Mouse (Mus musculus) limb, embryonic 14.5 days (tissue): ENCODE data around the gene Mpzl1. TPM values are rescaled to one million over a fixed set of nuclear protein-coding genes. Genes with fewer than 3 reads are reported as not detected.

ENCODE experiments used
- ATAC-seq: fragments of 200-750 bp; cut with Nextera tagmentation; 2 replicates; pipeline ENCODE4 v1.8.0; 2017; ENCODE audit warnings: low read depth, moderate number of reproducible peaks, moderate TSS enrichment; ENCODE audit not compliant: low FRiP score
- DNase-seq: peaks from one replicate; pipeline ENCODE4 v3.0.0-alpha.2; 2015; ENCODE audit warnings: low spot score
- H3K27ac ChIP-seq: fragments of 300-500 bp; sonication (generic); replicated peaks from 2 replicates; pipeline ENCODE4 v1.5.1; 2014; ENCODE audit warnings: low read depth, mild to moderate bottlenecking, low read length, moderate library complexity, mixed read lengths
- H3K27me3 ChIP-seq: fragments of 300-500 bp; sonication (generic); 2 replicates; pipeline ENCODE4 v1.6.1; 2014; ENCODE audit warnings: low read length, mixed read lengths; ENCODE audit not compliant: control insufficient read depth, insufficient read depth
- H3K36me3 ChIP-seq: fragments of 300-500 bp; sonication (generic); 2 replicates; pipeline ENCODE4 v1.6.1; 2014; ENCODE audit warnings: mild to moderate bottlenecking, low read length, moderate library complexity, mixed read lengths; ENCODE audit not compliant: control insufficient read depth, insufficient read depth
- H3K4me1 ChIP-seq: fragments of 300-500 bp; sonication (generic); 2 replicates; pipeline ENCODE4 v1.6.1; 2014; ENCODE audit warnings: antibody characterized with exemption, low read length, mixed read lengths; ENCODE audit not compliant: control insufficient read depth, insufficient read depth
- H3K4me2 ChIP-seq: fragments of 300-500 bp; sonication (generic); replicated peaks from 2 replicates; pipeline ENCODE4 v1.6.1; 2014; ENCODE audit warnings: low read depth, mild to moderate bottlenecking, low read length, moderate library complexity; ENCODE audit not compliant: severe bottlenecking
- H3K4me3 ChIP-seq: fragments of 300-500 bp; sonication (generic); replicated peaks from 2 replicates; pipeline ENCODE4 v1.5.1; 2014; ENCODE audit warnings: low read length
- H3K9ac ChIP-seq: fragments of 300-500 bp; sonication (generic); 2 replicates; pipeline ENCODE4 v1.6.1; 2014; ENCODE audit warnings: mild to moderate bottlenecking, low read depth, low read length, moderate library complexity; ENCODE audit not compliant: severe bottlenecking
- H3K9me3 ChIP-seq: fragments of 300-500 bp; sonication (generic); 2 replicates; pipeline ENCODE4 v1.6.1; 2016; ENCODE audit warnings: low read length; ENCODE audit not compliant: control insufficient read depth
- POLR2A ChIP-seq: fragments of 200-500 bp; IDR thresholded peaks from 2 replicates; pipeline ENCODE4 v1.8.0; 2012; ENCODE audit warnings: inconsistent platforms, mild to moderate bottlenecking, moderate library complexity, borderline replicate concordance; ENCODE audit not compliant: insufficient read depth, insufficient read length; ENCODE audit errors: extremely low read depth
- WGBS: fragments of 180-500 bp; shearing (Covaris S2); extraction: QIAGEN DNeasy Blood & Tissue Kit; methylation state at CpG from one replicate; pipeline ENCODE4 v1.1.7; 2014; 5-methylcytosine and 5-hydroxymethylcytosine counted together
- polyA plus RNA-seq, 2 experiments: library from polyadenylated mRNA; depleted of rRNA in 1 of 2; stranded (reverse) in 1 of 2; unstranded in 1 of 2; fragments of >200 nt; fragmentation: Nextera tagmentation in 1 of 2; extraction: Ambion mirVana in 1 of 2; gene quantifications; 2 replicates each; pipeline versions ENCODE4 v1.2.1 to v1.2.3; 2012 to 2014

Gene Mpzl1
- polyA plus RNA-seq, 2 experiments, result 192 to 196 TPM

DNA sequence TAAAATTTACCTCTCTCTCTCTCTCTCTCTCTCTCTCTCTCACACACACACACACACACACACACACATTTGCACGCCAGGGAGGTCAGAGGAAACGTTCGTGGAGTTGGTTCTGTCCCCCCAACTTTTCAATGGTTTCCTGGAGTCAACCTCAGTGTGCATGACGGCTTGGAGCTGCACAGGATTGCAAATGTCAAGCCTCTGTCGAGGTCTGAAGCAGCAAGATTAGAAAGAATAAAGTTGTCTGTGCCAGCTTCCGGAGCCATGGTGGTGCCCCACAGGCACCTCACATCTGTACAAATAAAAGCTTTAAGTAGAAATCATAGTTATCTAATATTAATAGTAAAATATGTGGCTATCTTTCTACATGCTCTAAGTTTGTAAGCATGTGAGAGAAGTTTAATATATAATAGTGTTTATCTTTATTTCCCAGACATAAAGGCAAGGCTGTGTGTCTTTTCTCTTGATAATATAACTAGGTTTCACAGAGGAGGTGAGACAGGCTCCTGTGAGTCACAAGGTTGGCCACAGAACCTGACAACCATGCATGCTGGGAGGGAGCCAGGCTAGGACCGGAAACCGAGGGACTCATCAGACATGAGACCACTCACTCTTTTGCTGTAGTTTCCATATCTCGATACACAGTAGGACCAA lies 57.8 kb downstream of the Mpzl1 start:
- WGBS, result 81% methylated on average over 9 of the region's 9 CpGs
- Histone ChIP-seq H3K4me2 (no peak overlapping the region), H3K36me3 (no peaks in the 10 kb centered on the region), H3K27ac (no peak overlapping the region), H3K4me3 (no peak overlapping the region), H3K27me3 (no peaks in the 10 kb centered on the region), H3K9me3 (peaks cover 5% of the 10 kb centered on the region; the same call in 1 of the 2 replicates), H3K4me1 (no peaks in the 10 kb centered on the region), H3K9ac (no peak overlapping the region)
- DNase-seq (no peak), ATAC-seq (no peak)
- no peak for TF ChIP-seq POLR2A

GRCm38 (mm10) chr1:165576005-165576404 lies 58.3 kb downstream of the Mpzl1 start:
- no peaks in the 10 kb centered on the region for H3K36me3 ChIP-seq
- H3K4me2 ChIP-seq, result no peak overlapping the region
- WGBS, result 77% methylated on average over 4 of the region's 4 CpGs
- no peak overlapping the region for H3K27ac ChIP-seq
- peaks cover 5% of the 10 kb centered on the region; the same call in 1 of the 2 replicates for H3K9me3 ChIP-seq
- no peaks in the 10 kb centered on the region for H3K4me1 ChIP-seq
- ATAC-seq (no peak), DNase-seq (no peak)
- no peak overlapping the region for H3K9ac ChIP-seq
- no peak for TF ChIP-seq POLR2A
- no peaks in the 10 kb centered on the region for H3K27me3 ChIP-seq
- H3K4me3 ChIP-seq, result no peak overlapping the region

GRCm38 (mm10) chr1:165567466-165567865 lies 66.9 kb downstream of the Mpzl1 start:
- Histone ChIP-seq H3K9me3 (no peaks in the 10 kb centered on the region), H3K36me3 (no peaks in the 10 kb centered on the region), H3K4me3 (no peak overlapping the region), H3K27ac (no peak overlapping the region), H3K4me2 (no peak overlapping the region), H3K9ac (no peak overlapping the region), H3K4me1 (no peaks in the 10 kb centered on the region), H3K27me3 (no peaks in the 10 kb centered on the region)
- WGBS, result 71% methylated on average over 7 of the region's 7 CpGs
- DNase-seq, result no peak
- TF ChIP-seq POLR2A, result no peak
- ATAC-seq, result no peak

DNA sequence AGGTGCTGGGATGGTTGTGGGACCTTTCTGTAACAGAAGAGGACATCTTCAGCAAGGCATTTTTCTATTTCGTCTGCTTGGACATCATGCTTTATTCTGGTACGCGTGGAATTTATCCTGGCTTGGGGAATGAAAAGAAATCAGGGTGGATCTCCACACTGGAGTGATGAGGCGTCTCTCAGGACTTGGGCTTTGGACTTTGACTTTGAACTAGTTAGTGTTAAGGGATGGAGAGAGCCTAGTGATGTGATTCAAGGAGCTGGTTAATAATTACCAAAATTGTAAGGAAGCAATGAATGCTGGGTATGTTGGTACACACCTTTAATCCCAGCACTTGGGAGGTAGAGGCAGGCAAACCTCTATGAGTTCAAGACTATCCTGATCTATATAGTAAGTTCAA lies 69.1 kb downstream of the Mpzl1 start:
- Histone ChIP-seq H3K27ac (no peak overlapping the region), H3K4me2 (no peak overlapping the region), H3K4me1 (no peaks in the 10 kb centered on the region), H3K36me3 (no peaks in the 10 kb centered on the region), H3K9ac (no peak overlapping the region), H3K9me3 (no peaks in the 10 kb centered on the region), H3K4me3 (no peak overlapping the region), H3K27me3 (no peaks in the 10 kb centered on the region)
- no peak for TF ChIP-seq POLR2A
- WGBS, result 92% methylated on average over 4 of the region's 4 CpGs
- no peak for ATAC-seq
- DNase-seq, result no peak

DNA sequence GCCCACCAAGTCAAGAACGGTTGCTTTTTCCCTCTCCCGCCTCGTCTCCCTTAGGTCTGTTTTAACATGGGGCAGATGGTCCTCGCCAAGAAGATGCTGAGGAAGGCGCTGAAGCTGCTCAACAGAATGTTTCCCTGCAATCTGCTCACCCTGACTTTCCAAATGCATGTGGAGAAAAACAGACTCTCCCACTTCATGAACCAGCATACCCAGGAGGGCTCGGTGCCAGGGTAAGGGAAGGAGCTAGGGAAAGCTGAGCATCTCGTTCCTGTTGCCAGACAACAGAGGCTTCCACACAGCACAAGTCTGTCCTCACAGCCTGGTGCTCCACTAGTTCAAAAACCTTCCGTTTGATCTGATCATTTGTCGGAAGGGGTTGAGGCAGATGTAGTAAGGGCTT lies 75.3 kb downstream of the Mpzl1 start:
- Histone ChIP-seq H3K9me3 (no peaks in the 10 kb centered on the region), H3K27ac (no peak overlapping the region), H3K4me1 (no peaks in the 10 kb centered on the region), H3K4me3 (no peak overlapping the region), H3K9ac (no peak overlapping the region), H3K27me3 (no peaks in the 10 kb centered on the region), H3K4me2 (no peak overlapping the region), H3K36me3 (no peaks in the 10 kb centered on the region)
- ATAC-seq (no peak), DNase-seq (no peak)
- 85% methylated on average over 9 of the region's 9 CpGs for WGBS
- no peak for TF ChIP-seq POLR2A
